Mouse (Mus musculus): ENCODE measurements around the gene Olfr1262. TPM values are rescaled to one million over a fixed set of nuclear protein-coding genes. Genes with fewer than 3 reads are reported as not detected.

Olfr1262 gene
- total and polyA plus RNA-seq, 3 experiments, result not detected

GRCm38 (mm10) chr2:90035037-90035436, 35.1 kb downstream of the Olfr1262 start, which contains the start of gene Olfr1265:
Olfr1265 (plus strand) TSS chr2:90035337.
- Histone ChIP-seq H3K27me3 (ENCODE audit: control insufficient read depth, insufficient read depth, low read length) (no peaks in the 10 kb centered on the region), H3K4me3 (no peak within 1 kb of the TSS), H3K36me3 (ENCODE audit: control insufficient read depth, insufficient read depth, low read length) (no peaks in the 10 kb centered on the region), H3K4me1 (ENCODE audit: control insufficient read depth, insufficient read depth, low read length) (no peaks in the 10 kb centered on the region), H3K9ac (ENCODE audit: low read depth, low read length) (no peak within 1 kb of the TSS), H3K79me2 (replicated peaks; ENCODE audit: control insufficient read depth, insufficient read depth, low read length) (no peaks in the 10 kb centered on the region), H3K27ac (no peak within 1 kb of the TSS)
- DNase-seq, result no peak
- intact Hi-C loops (cut with DNase I), result no loop called here
- TF ChIP-seq EP300 (IDR thresholded peaks at IDR 0.05; ENCODE audit: insufficient read depth, low read depth, low read length) (no peak), POLR2A (IDR thresholded peaks at IDR 0.05; ENCODE audit: insufficient read depth, low read depth, low read length) (no peak), CTCF (IDR thresholded peaks at IDR 0.05) (no peak)

Other genes with a start within 250 kb of the Olfr1262 start
- gene Olfr1253, start 243.1 kb upstream of the Olfr1262 start, total RNA-seq (2021), result not detected
- gene Olfr1253, start 243.1 kb upstream of the Olfr1262 start, polyA plus RNA-seq (2012; rRNA removed), result not detected in 2 replicates
- gene Olfr1254, start 206.5 kb upstream of the Olfr1262 start, total RNA-seq (2021), result not detected
- not detected in 2 replicates for gene Olfr1254, start 206.5 kb upstream of the Olfr1262 start, polyA plus RNA-seq (2012; rRNA removed)
- not detected for gene Olfr1255, start 188.1 kb upstream of the Olfr1262 start, total RNA-seq (2021)
- not detected in 2 replicates for gene Olfr1255, start 188.1 kb upstream of the Olfr1262 start, polyA plus RNA-seq (2012; rRNA removed)
- gene Olfr1256, start 158.6 kb upstream of the Olfr1262 start, total RNA-seq (2021), result not detected
- gene Olfr1256, start 158.6 kb upstream of the Olfr1262 start, polyA plus RNA-seq (2012; rRNA removed), result not detected in 2 replicates
- gene Olfr48, start 151.9 kb upstream of the Olfr1262 start, total RNA-seq (2021), result not detected
- gene Olfr48, start 151.9 kb upstream of the Olfr1262 start, polyA plus RNA-seq (2012; rRNA removed), result not detected in 2 replicates
- not detected for gene Olfr1257, start 121.7 kb upstream of the Olfr1262 start, total RNA-seq (2021)
- gene Olfr1257, start 121.7 kb upstream of the Olfr1262 start, polyA plus RNA-seq (2012; rRNA removed), result not detected in 2 replicates
- gene Olfr1258, start 72.8 kb upstream of the Olfr1262 start, total RNA-seq (2021), result not detected
- not detected in 2 replicates for gene Olfr1258, start 72.8 kb upstream of the Olfr1262 start, polyA plus RNA-seq (2012; rRNA removed)
- not detected for gene Olfr1259, start 51.5 kb upstream of the Olfr1262 start, total RNA-seq (2021)
- not detected in 2 replicates for gene Olfr1259, start 51.5 kb upstream of the Olfr1262 start, polyA plus RNA-seq (2012; rRNA removed)
- not detected for gene Olfr1260, start 25.8 kb upstream of the Olfr1262 start, total RNA-seq (2021)
- not detected in 2 replicates for gene Olfr1260, start 25.8 kb upstream of the Olfr1262 start, polyA plus RNA-seq (2012; rRNA removed)
- gene Olfr1261, start 8.9 kb upstream of the Olfr1262 start, total RNA-seq (2021), result not detected
- gene Olfr1261, start 8.9 kb upstream of the Olfr1262 start, polyA plus RNA-seq (2012; rRNA removed), result not detected in 2 replicates
- gene Olfr1263, start 12.0 kb downstream of the Olfr1262 start, total RNA-seq (2021), result not detected
- not detected in 2 replicates for gene Olfr1263, start 12.0 kb downstream of the Olfr1262 start, polyA plus RNA-seq (2012; rRNA removed)
- gene Olfr1264, start 25.4 kb downstream of the Olfr1262 start, total RNA-seq (2021), result not detected
- not detected in 2 replicates for gene Olfr1264, start 25.4 kb downstream of the Olfr1262 start, polyA plus RNA-seq (2012; rRNA removed)
- gene Olfr1265, start 35.2 kb downstream of the Olfr1262 start, total RNA-seq (2021), result not detected
- gene Olfr1265, start 35.2 kb downstream of the Olfr1262 start, polyA plus RNA-seq (2012; rRNA removed), result not detected in 2 replicates
- gene Olfr140, start 63.4 kb downstream of the Olfr1262 start, total RNA-seq (2021), result not detected
- not detected in 2 replicates for gene Olfr140, start 63.4 kb downstream of the Olfr1262 start, polyA plus RNA-seq (2012; rRNA removed)
- not detected for gene Olfr1269, start 121.3 kb downstream of the Olfr1262 start, total RNA-seq (2021)
- gene Olfr1269, start 121.3 kb downstream of the Olfr1262 start, polyA plus RNA-seq (2012; rRNA removed), result not detected in 2 replicates
- not detected for gene Olfr32, start 142.2 kb downstream of the Olfr1262 start, total RNA-seq (2021)
- gene Olfr32, start 142.2 kb downstream of the Olfr1262 start, polyA plus RNA-seq (2012; rRNA removed), result not detected in 2 replicates
- not detected for gene Olfr1270, start 152.9 kb downstream of the Olfr1262 start, total RNA-seq (2021)
- gene Olfr1270, start 152.9 kb downstream of the Olfr1262 start, polyA plus RNA-seq (2012; rRNA removed), result not detected in 2 replicates
- not detected for gene Olfr1506, start 224.3 kb downstream of the Olfr1262 start, total RNA-seq (2021)
- gene Olfr1506, start 224.3 kb downstream of the Olfr1262 start, polyA plus RNA-seq (2012; rRNA removed), result not detected in 2 replicates

All from heart, adult 2 months (tissue).